Mouse (Mus musculus) cerebellum, adult 8-10 months (tissue): ENCODE measurements around the gene Hoxc10.

Source experiments
- DNase-seq: peaks from one replicate; pipeline ENCODE4 v3.0.0; 2022

Hoxc10 gene

DNA sequence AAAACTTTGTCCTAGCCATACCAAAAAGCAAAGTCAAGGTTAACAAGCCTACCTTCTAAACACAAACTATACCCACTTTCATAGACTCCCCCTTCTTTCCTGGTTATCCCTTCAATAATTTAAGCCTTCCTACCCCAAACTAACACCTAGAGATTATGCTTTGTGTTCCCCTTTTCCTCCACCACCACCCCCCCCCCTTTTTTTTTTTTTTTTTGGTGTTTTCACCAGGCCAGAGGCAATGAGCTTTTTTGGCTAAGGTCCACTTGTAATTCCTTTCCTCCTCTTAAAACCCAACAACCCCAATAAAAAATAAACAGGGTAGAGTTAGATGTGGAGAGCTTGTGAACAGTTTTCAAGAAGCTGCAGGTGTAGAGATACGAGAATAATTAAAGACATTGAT lies 2.7 kb downstream of the Hoxc10 start:
- no peak for DNase-seq

DNA sequence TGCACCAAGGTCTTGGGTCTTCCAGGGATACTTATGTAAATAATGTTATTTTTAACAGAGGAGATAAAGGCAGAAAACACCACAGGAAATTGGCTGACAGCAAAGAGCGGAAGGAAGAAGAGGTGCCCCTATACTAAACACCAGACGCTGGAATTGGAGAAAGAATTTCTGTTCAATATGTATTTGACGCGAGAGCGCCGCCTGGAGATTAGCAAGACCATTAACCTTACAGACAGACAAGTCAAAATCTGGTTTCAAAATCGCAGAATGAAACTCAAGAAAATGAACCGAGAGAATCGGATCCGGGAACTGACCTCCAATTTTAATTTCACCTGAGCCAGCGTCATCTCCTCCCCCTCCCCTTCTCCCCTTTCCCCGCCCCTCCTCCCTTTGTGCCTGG lies 4.1 kb downstream of the Hoxc10 start:
- DNase-seq: no peak

DNA sequence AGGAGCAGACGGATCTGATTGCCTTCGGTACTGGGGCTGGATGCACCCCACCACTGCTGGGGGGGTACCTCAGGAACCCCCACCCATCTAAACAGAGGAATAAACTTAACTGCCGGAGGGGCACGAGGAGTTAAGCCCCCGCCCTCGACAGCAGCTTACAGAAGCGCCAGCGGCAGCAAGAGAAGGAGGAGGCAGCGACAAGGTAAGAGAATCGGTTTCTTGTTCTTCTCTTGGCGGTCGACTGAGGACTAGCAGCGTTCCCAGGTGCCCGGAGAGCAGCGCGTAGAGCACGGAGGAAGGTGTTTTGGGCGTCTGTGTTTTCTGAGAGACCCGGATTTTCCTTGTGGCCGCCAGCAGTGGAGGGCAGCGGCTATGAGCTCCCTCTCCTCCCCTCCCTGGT lies 5.7 kb downstream of the Hoxc10 start:
- DNase-seq: no peak

DNA sequence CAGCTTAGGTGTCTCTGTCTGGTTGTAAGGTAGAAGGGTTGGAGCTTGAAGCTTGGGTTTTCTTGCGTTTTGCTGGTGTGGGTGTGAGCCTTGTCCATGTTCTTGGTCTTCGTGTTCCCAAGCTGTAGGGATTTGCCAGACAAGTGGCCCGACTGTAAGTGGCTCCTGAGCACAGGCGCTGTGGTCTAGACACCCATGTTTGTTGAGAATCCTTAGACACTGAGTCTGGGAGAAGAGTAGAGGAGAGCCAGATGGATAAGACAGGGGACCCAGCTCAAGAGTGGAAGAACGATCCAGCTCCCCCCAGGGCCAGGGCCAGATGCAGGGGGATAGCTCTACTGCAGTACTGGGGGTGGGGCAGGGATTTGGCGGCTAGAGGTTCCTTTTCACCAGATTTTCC lies 6.2 kb downstream of the Hoxc10 start:
- DNase-seq: no peak

DNA sequence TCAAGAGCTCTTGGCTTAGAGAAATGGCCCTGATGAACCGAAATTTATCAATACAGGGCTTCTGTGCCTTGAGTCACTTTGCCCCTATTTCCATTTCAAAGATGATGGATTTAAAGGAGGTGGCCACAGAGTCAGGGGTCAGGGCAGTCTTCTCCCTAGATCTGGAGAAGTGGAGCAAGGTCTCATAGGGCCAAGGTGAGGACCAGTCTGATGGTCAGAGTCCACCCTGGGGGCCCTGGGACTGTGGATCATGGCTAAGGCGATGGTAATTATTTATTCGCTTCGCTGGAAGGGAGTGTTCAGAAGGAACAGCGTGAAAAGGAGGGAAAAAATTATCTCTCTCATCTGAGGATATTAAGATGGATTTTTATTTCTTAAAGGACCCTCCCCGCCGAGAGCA lies 8.4 kb downstream of the Hoxc10 start:
- DNase-seq: no peak

DNA sequence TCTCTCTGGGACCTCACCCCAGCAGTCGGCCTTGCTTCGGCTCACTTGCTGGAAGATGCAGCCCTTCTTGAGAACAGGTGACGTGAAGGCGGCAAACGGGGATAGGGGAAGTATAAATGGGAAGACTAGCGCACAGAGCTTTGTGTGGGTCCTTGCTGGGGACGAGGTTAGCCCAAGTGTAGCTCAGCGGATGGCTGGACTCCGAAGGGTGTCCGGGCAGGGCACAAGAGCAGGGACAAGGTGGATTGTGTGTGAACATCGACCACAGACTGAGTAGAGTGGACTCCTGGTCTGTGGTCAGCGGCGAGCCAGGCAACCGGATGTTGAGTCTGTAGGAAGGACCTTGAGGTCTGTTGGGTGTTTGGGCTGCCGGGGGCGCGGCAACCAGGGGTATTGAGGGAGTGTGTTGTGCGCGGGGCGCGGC lies 9.1 kb downstream of the Hoxc10 start:
- no peak for DNase-seq

DNA sequence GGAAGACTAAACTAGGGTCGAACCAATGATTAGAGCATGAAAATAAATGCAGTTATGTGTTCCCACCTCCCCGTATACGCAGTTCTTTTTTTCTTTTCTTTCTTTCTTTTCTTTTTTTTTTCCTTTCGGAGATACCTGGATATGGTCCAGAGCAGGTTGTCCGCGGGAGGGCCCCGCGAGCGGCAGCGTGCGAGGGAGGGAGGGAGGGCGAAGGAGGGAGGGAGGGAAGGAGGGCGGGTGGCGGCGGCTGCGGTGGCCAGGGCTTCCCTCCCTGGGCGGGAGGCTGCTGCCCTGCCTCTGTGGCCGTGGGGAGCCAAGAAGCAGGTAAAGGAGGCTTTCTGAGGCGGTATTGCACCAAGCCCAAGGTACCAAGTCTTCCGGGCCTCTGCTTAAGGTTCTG lies 9.6 kb downstream of the Hoxc10 start, which contains the start of gene Hoxc9:
Hoxc9 (plus strand) TSS at position 269 of the 400 bp plus-strand sequence.
- DNase-seq: no peak

DNA sequence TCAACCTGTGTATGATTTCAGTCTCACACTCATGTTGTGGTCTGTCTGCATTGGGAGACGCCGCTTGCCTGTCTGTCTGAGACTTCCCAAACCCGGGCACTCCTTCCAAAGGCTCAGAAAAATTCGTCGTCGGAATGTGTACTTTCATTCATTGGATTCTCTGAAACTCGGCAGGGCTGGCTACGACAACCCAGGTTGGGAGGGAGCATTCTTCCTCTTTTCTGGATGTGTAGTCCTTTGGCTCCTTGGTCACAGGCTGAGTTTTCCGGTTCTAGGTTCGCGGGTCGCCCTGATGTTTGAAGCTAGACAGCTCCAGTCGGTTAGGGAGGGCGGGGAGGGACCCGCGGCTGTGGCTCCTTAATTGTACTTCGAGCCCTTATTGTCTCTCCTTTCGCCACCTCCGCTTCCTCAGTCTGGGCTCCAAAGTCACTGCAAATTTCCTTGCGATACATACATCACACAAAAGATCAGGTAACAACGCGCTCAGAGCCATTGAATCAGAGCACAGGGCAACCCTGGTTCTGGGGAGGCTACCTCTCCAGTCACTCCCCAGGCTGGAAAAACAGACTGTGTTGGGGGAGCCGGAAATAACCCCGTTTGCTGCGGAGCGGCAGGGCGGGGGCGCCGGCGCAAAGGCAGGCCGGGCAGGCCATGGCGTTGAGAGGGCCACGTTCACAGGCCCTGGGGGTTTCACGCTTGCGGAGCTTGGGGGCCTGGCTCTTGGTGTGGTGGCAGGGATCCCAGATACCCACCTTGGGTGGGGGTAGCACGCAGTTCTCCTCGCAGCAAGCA lies 10.2 kb downstream of the Hoxc10 start:
- no peak for DNase-seq

DNA sequence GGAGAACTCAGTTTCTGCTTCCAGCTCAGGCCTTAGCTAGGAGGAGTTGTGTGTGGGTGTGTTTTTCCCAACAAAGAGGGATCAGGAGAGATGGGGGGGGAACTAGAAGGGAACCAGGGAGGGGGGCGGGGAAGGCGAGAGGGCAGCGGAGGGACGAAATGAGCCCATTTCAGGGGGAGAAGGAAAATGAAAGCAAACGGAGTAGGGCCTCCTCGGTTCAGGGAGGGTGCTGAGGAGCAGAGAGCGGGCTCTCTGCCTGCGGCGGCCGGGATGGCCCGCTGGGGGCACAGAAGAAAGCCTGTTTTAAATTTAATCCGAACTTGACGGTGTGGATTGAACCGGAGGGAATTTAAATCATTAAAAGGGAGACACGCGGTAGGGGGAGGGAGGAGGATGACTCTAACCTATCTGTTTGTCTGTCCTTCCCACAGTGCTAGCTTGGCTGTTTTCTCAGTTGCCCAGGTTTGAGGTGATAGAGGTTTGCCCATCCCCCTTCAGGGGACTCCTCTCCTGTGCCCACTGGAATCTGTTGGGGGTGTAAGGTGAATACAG lies 10.9 kb downstream of the Hoxc10 start:
- DNase-seq: no peak

DNA sequence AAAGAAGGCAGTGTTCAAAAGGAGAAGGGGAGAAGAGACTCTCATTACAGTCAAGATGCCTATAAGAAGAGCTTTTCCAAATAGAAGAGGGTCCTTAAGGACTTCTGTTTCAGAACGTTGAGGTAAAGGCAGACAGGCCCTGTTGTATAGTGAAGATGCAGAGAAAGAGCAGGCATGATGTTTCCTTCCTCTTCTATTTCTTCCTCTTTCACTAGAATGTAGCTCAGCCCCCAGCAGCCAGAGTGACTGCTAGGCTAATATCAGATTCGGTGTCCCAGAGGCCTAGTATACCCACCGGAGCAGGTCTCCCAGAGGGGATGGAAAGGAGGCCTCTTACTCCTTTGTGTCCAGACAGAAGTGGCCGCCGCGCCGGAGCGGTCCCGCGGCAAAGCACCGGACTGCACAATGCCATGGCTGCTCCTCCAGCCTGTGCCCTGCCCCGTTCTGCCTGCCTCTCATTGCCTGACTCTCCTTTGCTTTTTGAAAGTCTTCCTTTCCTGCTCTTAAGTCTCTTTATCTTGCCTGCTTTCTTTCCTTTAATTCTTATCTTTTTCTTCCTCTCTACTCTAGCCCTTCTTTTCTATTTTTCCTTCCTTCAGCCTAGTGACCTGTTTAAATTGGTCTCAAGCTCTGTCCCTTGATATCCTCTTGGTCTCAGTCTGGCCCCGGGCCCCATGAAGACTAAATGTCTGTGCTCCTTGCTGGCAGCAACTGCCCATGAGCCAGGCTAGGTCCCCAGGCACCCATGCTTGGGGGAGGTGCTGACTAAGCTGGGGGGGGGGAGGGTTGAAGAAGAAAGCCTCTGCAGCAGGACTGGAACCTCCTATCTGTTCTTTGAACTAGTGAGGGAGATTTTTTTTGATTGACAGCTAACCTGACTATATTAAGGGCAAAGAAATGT lies 12.3 kb downstream of the Hoxc10 start:
- no peak for DNase-seq

DNA sequence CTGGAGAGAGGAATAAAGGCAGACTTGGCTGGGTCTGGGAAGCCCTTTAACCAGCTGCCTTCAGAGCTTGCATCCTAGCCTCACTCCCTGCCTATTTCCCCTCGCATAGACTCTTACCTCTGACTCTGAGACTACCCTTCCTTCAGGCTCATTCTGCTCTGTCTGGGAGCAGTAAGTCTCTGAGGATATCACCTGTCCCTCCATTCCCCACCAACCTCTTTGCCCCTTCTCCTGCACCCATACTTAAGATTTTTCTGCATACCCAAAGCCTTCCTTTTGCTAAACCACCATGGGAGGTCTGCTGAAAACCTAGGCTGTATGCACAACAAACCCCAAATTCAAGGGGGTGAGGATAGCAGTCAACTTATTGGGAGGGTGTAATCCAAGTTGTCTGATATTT lies 13.3 kb downstream of the Hoxc10 start:
- no peak for DNase-seq

DNA sequence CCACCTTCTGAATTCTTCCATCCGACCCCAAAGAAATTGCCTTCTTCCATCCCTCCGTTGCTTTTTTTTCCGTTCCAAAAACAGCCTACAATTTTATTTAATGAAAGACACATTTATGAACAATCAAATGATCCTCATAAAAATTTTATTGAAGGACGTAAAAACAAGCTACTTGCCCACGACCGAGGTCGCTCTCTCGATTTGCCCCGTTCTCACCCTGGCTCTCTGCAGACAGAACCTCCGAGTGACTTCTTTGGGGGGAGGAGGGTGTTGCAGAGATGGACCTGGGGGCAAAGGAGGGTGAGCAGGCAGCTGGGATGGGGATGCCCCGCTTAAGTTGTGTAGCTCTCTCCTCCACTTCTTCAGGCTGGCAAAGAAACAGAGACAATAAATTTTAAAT lies 13.8 kb downstream of the Hoxc10 start:
- DNase-seq: no peak

DNA sequence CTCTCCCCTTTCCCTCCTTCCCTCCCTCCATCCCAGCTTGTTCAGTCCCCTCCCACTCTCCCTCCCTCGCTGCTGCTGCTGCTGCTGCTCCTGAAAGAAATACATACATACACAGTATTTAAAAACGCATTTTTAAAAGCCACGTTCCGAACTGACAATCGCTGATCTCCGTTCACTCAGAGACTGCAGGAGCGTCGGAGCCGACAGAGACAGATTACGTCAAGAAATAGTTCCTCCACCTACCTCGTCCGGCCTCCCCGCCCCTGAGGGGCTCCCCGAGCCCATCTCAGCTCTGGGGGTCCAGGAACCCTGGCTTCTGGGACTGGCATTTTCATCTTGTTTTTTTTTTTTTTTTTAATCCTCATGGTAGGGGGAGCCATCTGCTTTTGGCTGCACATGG lies 14.3 kb downstream of the Hoxc10 start:
- DNase-seq: no peak

DNA sequence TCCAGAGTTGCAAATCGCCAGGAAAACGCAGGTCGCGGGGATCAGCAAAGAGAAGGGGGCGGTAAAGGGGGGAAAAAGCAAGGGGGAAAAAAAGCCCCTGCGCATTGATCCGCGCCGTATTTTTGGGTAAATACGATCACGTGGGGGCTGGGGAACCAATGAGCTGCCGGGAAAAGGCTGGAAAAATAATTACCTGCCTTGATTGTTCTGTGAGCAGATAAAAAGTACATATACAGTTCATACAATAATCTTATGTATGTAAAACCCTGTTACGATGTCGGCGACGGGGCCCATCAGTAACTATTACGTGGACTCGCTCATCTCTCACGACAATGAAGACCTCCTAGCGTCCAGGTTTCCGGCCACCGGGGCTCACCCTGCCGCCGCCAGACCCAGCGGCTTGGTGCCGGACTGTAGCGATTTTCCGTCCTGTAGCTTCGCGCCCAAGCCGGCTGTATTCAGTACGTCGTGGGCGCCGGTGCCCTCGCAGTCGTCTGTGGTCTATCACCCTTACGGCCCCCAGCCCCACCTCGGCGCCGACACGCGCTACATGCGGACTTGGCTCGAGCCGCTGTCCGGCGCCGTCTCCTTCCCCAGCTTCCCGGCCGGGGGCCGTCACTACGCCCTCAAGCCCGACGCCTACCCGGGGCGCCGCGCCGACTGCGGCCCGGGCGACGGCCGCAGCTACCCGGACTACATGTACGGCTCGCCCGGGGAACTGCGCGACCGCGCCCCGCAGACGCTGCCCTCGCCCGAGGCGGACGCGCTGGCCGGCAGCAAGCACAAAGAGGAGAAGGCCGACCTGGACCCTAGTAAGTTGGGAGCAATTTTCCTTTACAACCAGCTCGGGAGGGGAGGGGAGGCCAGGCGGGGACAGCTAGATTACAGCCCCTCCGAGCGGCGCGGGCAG lies 15.0 kb downstream of the Hoxc10 start:
- no peak for DNase-seq

DNA sequence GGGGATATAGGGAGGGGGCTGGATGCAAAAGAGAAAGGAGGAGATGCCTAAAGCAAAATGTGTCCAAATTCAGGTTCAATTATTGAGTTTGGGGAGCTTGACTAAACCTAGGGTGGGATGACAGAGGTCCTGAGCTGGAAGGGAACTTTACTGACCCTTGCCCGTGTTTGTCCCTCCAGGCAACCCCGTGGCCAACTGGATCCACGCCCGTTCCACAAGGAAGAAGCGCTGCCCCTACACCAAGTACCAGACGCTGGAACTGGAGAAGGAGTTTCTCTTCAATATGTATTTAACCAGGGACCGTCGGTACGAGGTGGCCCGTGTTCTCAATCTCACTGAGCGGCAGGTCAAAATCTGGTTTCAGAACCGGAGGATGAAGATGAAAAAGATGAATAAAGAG lies 17.1 kb downstream of the Hoxc10 start:
- no peak for DNase-seq

DNA sequence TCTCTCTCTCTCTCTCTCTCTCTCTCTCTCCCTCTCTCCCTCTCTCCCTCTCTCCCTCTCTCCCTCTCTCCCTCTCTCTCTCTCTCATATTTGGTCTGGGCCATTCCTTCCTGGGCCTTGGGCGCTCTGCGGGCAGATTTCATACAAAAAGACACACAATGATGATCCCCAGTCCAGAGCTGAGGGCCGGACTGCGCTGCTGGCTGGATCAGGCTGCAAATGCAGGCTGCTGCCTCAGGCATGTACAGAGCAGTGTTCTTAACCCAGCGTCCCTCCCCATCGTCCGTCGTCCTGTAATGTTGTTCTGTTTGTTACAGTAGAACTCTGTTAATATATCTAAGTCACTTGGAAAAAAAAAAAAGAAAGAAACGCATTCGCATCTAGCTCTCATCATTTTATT lies 17.9 kb downstream of the Hoxc10 start:
- DNase-seq: no peak

DNA sequence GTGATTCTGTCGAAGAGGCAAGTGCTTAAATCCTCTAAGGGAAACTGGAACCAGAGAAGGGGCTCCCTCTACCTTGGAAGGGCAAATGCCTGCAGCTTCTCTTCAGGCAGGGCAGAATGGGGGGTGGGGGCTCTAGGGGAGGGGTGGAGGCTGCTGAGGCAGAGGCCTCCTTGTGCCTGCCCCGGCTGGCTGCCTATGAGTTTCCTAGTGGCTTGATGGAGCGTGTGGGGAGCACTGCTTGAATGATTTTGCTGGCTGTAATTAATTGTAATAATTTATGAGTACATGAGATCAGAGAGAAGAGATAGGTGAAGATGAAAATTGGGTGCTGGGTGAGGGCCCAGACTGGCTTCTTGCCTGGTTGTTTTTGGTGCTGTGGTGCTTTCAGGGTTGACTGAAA lies 18.3 kb downstream of the Hoxc10 start:
- DNase-seq: no peak

DNA sequence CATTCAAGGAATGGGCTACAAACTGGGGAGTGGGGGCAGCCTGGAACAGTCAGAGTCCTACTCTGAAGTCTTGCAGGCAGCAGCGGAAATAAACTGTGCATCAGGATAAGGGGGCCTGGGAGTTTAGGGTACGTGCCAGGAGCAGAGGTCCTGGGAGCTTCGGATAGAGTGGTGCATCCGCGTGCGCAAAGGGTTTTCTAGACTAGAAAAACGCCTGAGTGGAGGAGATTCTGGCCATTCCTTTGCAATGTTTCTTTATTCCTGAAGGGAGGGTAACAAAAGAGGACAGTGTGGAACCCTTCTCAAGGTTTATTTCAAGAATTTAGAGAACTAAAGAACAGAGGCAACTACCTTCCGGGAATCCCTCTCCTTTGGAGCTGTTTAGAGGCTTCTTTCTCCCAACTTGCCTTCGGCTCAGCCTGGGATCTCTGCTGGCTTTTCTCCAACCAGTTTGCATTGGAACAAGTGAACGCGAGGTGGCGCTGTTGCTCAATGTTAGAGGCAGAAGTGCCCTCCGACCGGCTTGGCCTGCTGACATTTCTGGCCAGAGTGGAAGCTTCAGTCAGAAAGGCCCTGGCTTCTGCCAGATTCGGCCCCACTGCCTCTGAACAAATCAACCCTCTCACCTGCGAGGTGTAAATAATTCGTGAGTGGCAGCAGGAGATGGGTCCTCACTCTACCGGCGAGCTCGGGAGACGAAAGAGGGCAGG lies 20.7 kb downstream of the Hoxc10 start:
- DNase-seq: peak; percentile 90

DNA sequence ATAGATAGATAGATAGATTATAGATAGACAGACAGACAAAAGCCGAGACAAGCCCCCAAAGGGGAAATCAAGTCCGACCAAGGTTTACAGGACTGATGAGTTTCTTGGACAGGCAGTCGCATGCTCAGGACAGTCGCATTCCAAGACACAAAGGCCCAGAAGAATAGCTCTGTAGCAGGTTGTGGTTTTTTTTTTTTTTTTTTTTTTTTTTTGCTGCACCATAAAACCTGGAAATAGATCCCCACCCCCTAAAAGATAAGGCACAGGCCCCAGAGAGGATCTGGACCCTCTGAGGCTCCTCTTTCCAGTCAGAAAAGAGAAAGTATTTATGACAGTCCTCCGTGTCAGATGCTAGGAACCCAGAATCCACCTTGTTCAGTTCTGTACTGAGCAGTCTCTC lies 21.5 kb downstream of the Hoxc10 start:
- no peak for DNase-seq

DNA sequence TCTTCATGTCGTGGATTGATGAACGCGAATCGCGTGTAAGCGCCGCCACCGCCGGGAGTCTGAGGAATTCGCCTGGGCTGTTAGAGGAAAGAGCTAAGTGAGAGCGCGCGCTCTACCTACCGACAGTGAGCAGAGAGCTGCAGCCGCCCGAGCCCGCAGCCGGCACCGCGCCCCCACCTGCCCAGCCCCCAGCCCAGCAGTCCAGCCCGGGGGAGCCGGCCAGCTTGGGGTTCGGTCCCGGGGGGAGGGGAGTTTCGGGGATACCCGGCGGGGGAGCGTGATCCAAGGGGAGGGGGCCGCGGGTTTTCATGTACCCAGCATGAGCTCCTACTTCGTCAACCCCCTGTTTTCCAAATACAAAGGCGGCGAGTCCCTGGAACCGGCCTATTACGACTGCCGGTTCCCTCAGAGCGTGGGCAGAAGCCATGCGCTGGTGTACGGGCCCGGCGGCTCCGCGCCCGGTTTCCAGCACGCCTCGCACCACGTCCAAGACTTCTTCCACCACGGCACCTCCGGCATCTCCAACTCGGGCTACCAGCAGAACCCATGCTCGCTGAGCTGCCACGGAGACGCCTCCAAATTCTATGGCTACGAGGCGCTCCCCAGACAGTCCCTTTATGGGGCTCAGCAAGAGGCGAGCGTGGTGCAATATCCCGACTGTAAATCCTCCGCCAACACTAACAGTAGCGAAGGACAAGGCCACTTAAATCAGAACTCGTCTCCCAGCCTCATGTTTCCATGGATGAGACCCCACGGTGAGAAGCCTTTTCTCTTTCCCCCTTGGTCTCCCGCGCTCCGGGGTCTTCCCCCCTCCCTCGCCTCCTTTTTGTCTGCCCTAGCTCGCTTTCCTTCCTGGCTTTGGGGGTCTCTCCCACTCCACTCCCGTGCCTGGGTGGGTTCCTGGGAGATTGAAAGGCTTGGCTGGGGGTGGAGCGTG lies 24.1 kb downstream of the Hoxc10 start, which contains the start of gene Hoxc8:
Hoxc8 (plus strand) TSS at position 147 of the 937 bp plus-strand sequence.
- no peak for DNase-seq

DNA sequence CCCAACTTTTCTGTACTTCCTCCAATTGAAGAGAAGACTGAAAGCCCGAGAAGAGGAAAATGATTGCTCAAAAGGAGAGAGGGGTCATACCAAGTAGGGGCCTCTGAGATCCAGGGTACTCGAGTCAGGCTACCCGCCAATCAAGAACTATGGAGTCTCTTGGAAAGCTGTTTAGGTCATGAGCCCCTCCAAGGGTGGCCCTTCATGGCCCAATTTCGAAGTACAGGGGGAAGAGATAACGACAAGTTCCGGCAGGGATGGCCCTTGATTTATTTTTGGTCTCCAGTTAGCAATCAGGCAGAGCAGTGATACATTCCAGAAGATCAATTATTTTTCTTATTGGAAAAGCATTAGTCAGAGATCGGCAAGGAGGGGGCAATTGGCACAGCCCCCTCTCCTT lies 25.2 kb downstream of the Hoxc10 start:
- no peak for DNase-seq
